9 mouse cellular contexts compared by ENCODE assay signal in genomic region chr5:32614691-32615090, GRCm38 (mm10). TPM values are rescaled to one million over a fixed set of nuclear protein-coding genes. Genes with fewer than 3 reads are reported as not detected.
DNase-seq lines count a peak whose midpoint lies in the region; ATAC-seq and TF ChIP-seq lines count a peak whose summit lies in the region.
"Had no signal": no experiment of that assay in that cellular context is flagged by ENCODE, and none has a peak within 500 bp of the region (broad histone marks: within the 10 kb centered on the region; RNA-seq: fewer than 3 reads in every experiment).

No protein-coding gene starts in this region.

- ATAC-seq in lung, postnatal 0 days: no peak
- ATAC-seq in embryonic facial prominence, embryonic 14.5 days (ENCODE audit: low read depth): no peak
- no peak for ATAC-seq in limb, embryonic 15.5 days (ENCODE audit: insufficient number of reproducible peaks, low FRiP score, low TSS enrichment, low read depth)

- peak overlapping the region; percentile 57 for H3K27ac ChIP-seq in lung, postnatal 0 days (ENCODE audit: low read length)
- peak overlapping the region; percentile 25; the same call in 1 of the 2 replicates for H3K27ac ChIP-seq in embryonic facial prominence, embryonic 14.5 days (replicated peaks; ENCODE audit: low read depth, low read length)
- peak overlapping the region; percentile 54; the same call in 1 of the 2 replicates for H3K27ac ChIP-seq in limb, embryonic 15.5 days
- H3K27ac ChIP-seq: limb, embryonic 12.5 days had no signal

- peak overlapping the region; percentile 34 for H3K4me2 ChIP-seq in lung, postnatal 0 days (replicated peaks; ENCODE audit: low read depth, low read length)
- no peak overlapping the region for H3K4me2 ChIP-seq in embryonic facial prominence, embryonic 14.5 days (ENCODE audit: low read depth, low read length)
- H3K4me2 ChIP-seq in limb, embryonic 15.5 days: no peak overlapping the region
- H3K4me2 ChIP-seq: limb, embryonic 12.5 days had no signal

- intact Hi-C loops in heart, postnatal 10 days (cut with DNase I): loop anchor here (2.0 kb wide), 1 partner anchor 18 kb away; no protein-coding TSS in a partner anchor

- WGBS in lung, postnatal 0 days: 30% methylated on average over 4 of the region's 4 CpGs
- WGBS in embryonic facial prominence, embryonic 14.5 days: 63% methylated on average over 4 of the region's 4 CpGs
- WGBS in limb, embryonic 15.5 days: 64% methylated on average over 4 of the region's 4 CpGs

- H3K4me1 ChIP-seq in lung, postnatal 0 days (ENCODE audit: insufficient read depth, low read depth, low read length): 0 out of 2 replicates have a peak, but pooled peaks cover 3% of the 10 kb centered on the region
- 0 out of 2 replicates have a peak, but pooled peaks cover 8% of the 10 kb centered on the region for H3K4me1 ChIP-seq in embryonic facial prominence, embryonic 14.5 days (ENCODE audit: control insufficient read depth, insufficient read depth, low read length)
- no peaks in the 10 kb centered on the region for H3K4me1 ChIP-seq in limb, embryonic 15.5 days

- no peaks in the 10 kb centered on the region for H3K36me3 ChIP-seq in lung, postnatal 0 days (ENCODE audit: insufficient read depth, low read length)
- H3K36me3 ChIP-seq in embryonic facial prominence, embryonic 14.5 days (ENCODE audit: control insufficient read depth, insufficient read depth, low read length): no peaks in the 10 kb centered on the region
- no peaks in the 10 kb centered on the region for H3K36me3 ChIP-seq in limb, embryonic 15.5 days
- H3K36me3 ChIP-seq: limb, embryonic 12.5 days had no signal

- TF ChIP-seq EP300 in lung, postnatal 0 days (IDR thresholded peaks at IDR 0.05): no peak

- no peak overlapping the region for H3K9ac ChIP-seq in lung, postnatal 0 days (replicated peaks; ENCODE audit: low read depth)
- H3K9ac ChIP-seq in embryonic facial prominence, embryonic 14.5 days (ENCODE audit: low read depth, low read length): no peak overlapping the region
- no peak overlapping the region for H3K9ac ChIP-seq in limb, embryonic 15.5 days
- H3K9ac ChIP-seq: limb, embryonic 12.5 days had no signal

- no peaks in the 10 kb centered on the region for H3K9me3 ChIP-seq in lung, postnatal 0 days (ENCODE audit: low read length)
- no peaks in the 10 kb centered on the region for H3K9me3 ChIP-seq in embryonic facial prominence, embryonic 14.5 days (ENCODE audit: control insufficient read depth, low read length)
- no peaks in the 10 kb centered on the region for H3K9me3 ChIP-seq in limb, embryonic 15.5 days
- H3K9me3 ChIP-seq: limb, embryonic 12.5 days had no signal

- 0 out of 2 replicates have a peak overlapping the region, but pooled peaks have one; percentile 2 for H3K4me3 ChIP-seq in lung, postnatal 0 days (ENCODE audit: low read depth, low read length)
- no peak overlapping the region for H3K4me3 ChIP-seq in embryonic facial prominence, embryonic 14.5 days (ENCODE audit: low read depth, low read length)
- H3K4me3 ChIP-seq in limb, embryonic 15.5 days: no peak overlapping the region
- H3K4me3 ChIP-seq: limb, embryonic 12.5 days had no signal

- TF ChIP-seq CTCF in lung, postnatal 0 days (IDR thresholded peaks at IDR 0.05): no peak

- peak; percentile 22 for DNase-seq in lung, postnatal 0 days (ENCODE audit: low spot score)
- DNase-seq in lung, postnatal 14 days: no peak
- peak; percentile 40 for DNase-seq in embryonic facial prominence, embryonic 14.5 days (ENCODE audit: low spot score)
- DNase-seq in heart, postnatal 10 days: peak; percentile 32 to 48
- no peak for DNase-seq in spleen, postnatal 10 days (ENCODE audit: low spot score in 2 of 2)
- DNase-seq in testis, postnatal 14 days (ENCODE audit: low spot score): no peak
- DNase-seq in ovary, postnatal 36 days (ENCODE audit: low spot score): no peak

- H3K27me3 ChIP-seq in lung, postnatal 0 days (replicated peaks; ENCODE audit: insufficient read depth, low read length): no peaks in the 10 kb centered on the region
- H3K27me3 ChIP-seq in embryonic facial prominence, embryonic 14.5 days (replicated peaks; ENCODE audit: control insufficient read depth, insufficient read depth, low read length): no peaks in the 10 kb centered on the region
- no peaks in the 10 kb centered on the region for H3K27me3 ChIP-seq in limb, embryonic 15.5 days
- H3K27me3 ChIP-seq: limb, embryonic 12.5 days had no signal

RNA-seq across cellular contexts. Expression of gene Yes1, which starts 3.7 kb away (rescaled TPM):
- polyA plus RNA-seq in lung, postnatal 0 days (2015; fragmentation: Nextera tagmentation; extraction: Ambion mirVana): 28.5 and 35.5 TPM in 2 replicates
- polyA plus RNA-seq in embryonic facial prominence, embryonic 14.5 days (2014; fragmentation: Nextera tagmentation; extraction: Ambion mirVana): 31.5 and 32.2 TPM in 2 replicates
- total RNA-seq in heart, postnatal 10 days (2021): 10 to 100 TPM; 31.4 to 38.2 TPM
- 28.6 and 29.1 TPM in 2 replicates for polyA plus RNA-seq in limb, embryonic 15.5 days (2015; fragmentation: Nextera tagmentation; extraction: Ambion mirVana)

Comparison
In these comparisons a context has a peak if more than half of its experiments do, and no peak if none do; other contexts are left out.
1. DNase-seq: peak in lung, postnatal 0 days (single experiment), embryonic facial prominence, embryonic 14.5 days (single experiment) and heart, postnatal 10 days (2 of 2); none in lung, postnatal 14 days (single experiment), spleen, postnatal 10 days (0 of 2), testis, postnatal 14 days (single experiment) and ovary, postnatal 36 days (single experiment).
2. Peak in every context shown above with its lines, with median percentiles within 50 percentile points of each other: H3K27ac ChIP-seq.